In genomic region chr4:102230898-102231297, GRCm38 (mm10) we compare ENCODE assay signal across 16 mouse cellular contexts.
"Had no signal": no experiment of that assay in that cellular context is flagged by ENCODE, and none has a peak within 500 bp of the region (broad histone marks: within the 10 kb centered on the region; RNA-seq: fewer than 3 reads in every experiment).

No protein-coding gene starts in this region.

- H3K9ac ChIP-seq: liver, postnatal 0 days; lung, embryonic 15.5 days; midbrain, embryonic 12.5 days; midbrain, embryonic 15.5 days; neural tube, embryonic 12.5 days had no signal

- H3K4me3 ChIP-seq: lung, embryonic 15.5 days; midbrain, embryonic 10.5 days; midbrain, embryonic 12.5 days; midbrain, embryonic 15.5 days; neural tube, embryonic 12.5 days had no signal

- H3K36me3 ChIP-seq: lung, embryonic 15.5 days; midbrain, embryonic 10.5 days; midbrain, embryonic 12.5 days; midbrain, embryonic 15.5 days; neural tube, embryonic 12.5 days had no signal

- H3K4me1 ChIP-seq: lung, embryonic 15.5 days had no signal

- H3K9me3 ChIP-seq: lung, embryonic 15.5 days; midbrain, embryonic 10.5 days; midbrain, embryonic 12.5 days; midbrain, embryonic 15.5 days; neural tube, embryonic 12.5 days had no signal

- H3K27me3 ChIP-seq: lung, embryonic 15.5 days; midbrain, embryonic 12.5 days; midbrain, embryonic 15.5 days; neural tube, embryonic 12.5 days had no signal

- DNase-seq: liver, postnatal 0 days; lung, adult 2 months; lung, postnatal 10 days; lung, postnatal 4 days; right cerebral cortex, adult 18-20 months; right cerebral cortex, postnatal 25 days; right cerebral cortex, postnatal 4 days; spleen, adult 18-20 months; thymus, adult 18-20 months; thymus, postnatal 14 days; thymus, postnatal 36 days had no signal

- H3K4me2 ChIP-seq: lung, embryonic 15.5 days; midbrain, embryonic 12.5 days; midbrain, embryonic 15.5 days; neural tube, embryonic 12.5 days had no signal

- H3K27ac ChIP-seq: lung, embryonic 15.5 days; midbrain, embryonic 10.5 days; midbrain, embryonic 12.5 days; midbrain, embryonic 15.5 days; neural tube, embryonic 12.5 days had no signal

- ATAC-seq: liver, postnatal 0 days; midbrain, embryonic 15.5 days had no signal
